Mouse (Mus musculus): Measurements from ENCODE around the gene Vmn1r18. TPM values are rescaled to one million over a fixed set of nuclear protein-coding genes. Genes with fewer than 3 reads are reported as not detected.
"Not testable (repeated sequence)": the region's sequence is repeated elsewhere in the genome, so short reads cannot be mapped to it uniquely, and the experiment has no call there.

Vmn1r18 gene
- polyA plus RNA-seq (2012; fragmentation: generic; extraction: Trizol) = not detected
- long read RNA-seq, experiment 1 = 0 reads
- long read RNA-seq, experiment 2 = 0 reads

- Histone ChIP-seq H3K79me3 (ENCODE audit: low read depth) (no peaks in the 10 kb centered on the region), H3K79me2 (ENCODE audit: control insufficient read depth, insufficient read depth) (no peaks in the 10 kb centered on the region)
- TF ChIP-seq CEBPB (IDR thresholded peaks at IDR 0.05; ENCODE audit: low read depth) (no peak), CTCF (IDR thresholded peaks at IDR 0.05; ENCODE audit: control insufficient read depth, insufficient read depth, insufficient read length) (no peak), FOSL1 (IDR thresholded peaks at IDR 0.05; ENCODE audit: insufficient read depth, low read length, poor library complexity, severe bottlenecking) (no peak), MYOD1 (IDR thresholded peaks at IDR 0.05; ENCODE audit: control insufficient read depth, insufficient read length, low read depth) (no peak), MYOG (IDR thresholded peaks at IDR 0.05; ENCODE audit: control insufficient read depth, extremely low read depth, insufficient read length) (no peak), USF1 (IDR thresholded peaks at IDR 0.05; ENCODE audit: low read depth) (no peak), MAX (IDR thresholded peaks at IDR 0.05) (no peak)
Measured at GRCm38 (mm10) chr6:57395683-57396082, at the start of gene Vmn1r18. TSS of gene Vmn1r18 (minus strand) at chr6:57395783.

DNA sequence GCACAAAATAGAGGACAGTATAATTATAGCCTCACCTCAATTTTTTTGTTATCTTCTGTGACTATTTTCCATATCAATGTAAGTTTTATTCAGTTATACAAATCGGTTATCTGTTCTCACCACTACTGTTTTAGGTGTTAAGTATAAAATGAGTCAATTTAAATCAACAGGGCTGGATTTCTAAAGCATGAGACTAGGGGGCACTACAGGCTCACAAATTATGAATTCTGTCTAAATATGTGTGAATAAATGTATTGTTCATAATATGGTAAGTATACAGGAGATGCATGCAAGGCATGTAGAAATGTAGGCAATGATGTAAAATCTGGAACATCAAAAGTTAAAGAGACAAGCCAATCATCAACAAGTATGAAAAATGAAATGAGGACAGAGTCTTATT, 35.6 kb upstream of the Vmn1r18 start:
- Histone ChIP-seq H3K79me2 (ENCODE audit: control insufficient read depth, insufficient read depth) (no peaks in the 10 kb centered on the region), H3K27me3 (ENCODE audit: control insufficient read depth, insufficient read depth, insufficient read length) (no peaks in the 10 kb centered on the region), H3ac (ENCODE audit: control insufficient read depth, insufficient read length, low read depth) (no peak overlapping the region), H3K79me3 (ENCODE audit: low read depth) (no peaks in the 10 kb centered on the region), H3K4me3 (ENCODE audit: insufficient read depth, poor library complexity, severe bottlenecking) (no peak overlapping the region), H3K36me3 (ENCODE audit: control insufficient read depth, insufficient read depth) (no peaks in the 10 kb centered on the region)
- TF ChIP-seq USF1 (IDR thresholded peaks at IDR 0.05; ENCODE audit: low read depth) = no peak
- no peak for TF ChIP-seq MYOD1 (IDR thresholded peaks at IDR 0.05; ENCODE audit: control insufficient read depth, insufficient read length, low read depth)
- TF ChIP-seq CEBPB (IDR thresholded peaks at IDR 0.05; ENCODE audit: low read depth) = no peak
- no peak for TF ChIP-seq FOSL1 (IDR thresholded peaks at IDR 0.05; ENCODE audit: insufficient read depth, low read length, poor library complexity, severe bottlenecking)
- TF ChIP-seq MAX (IDR thresholded peaks at IDR 0.05) = no peak
- no peak for TF ChIP-seq CTCF (IDR thresholded peaks at IDR 0.05; ENCODE audit: control insufficient read depth, insufficient read depth, insufficient read length)
- no peak for TF ChIP-seq MYOG (IDR thresholded peaks at IDR 0.05; ENCODE audit: control insufficient read depth, extremely low read depth, insufficient read length)

More at GRCm38 (mm10) chr6:57395683-57396082, at the start of gene Vmn1r18:
- H3K36me3 ChIP-seq (ENCODE audit: control insufficient read depth, insufficient read depth) = no peaks in the 10 kb centered on the region
- no peak within 1 kb of the TSS for H3K4me3 ChIP-seq (ENCODE audit: insufficient read depth, poor library complexity, severe bottlenecking)
- no peaks in the 10 kb centered on the region for H3K27me3 ChIP-seq (ENCODE audit: control insufficient read depth, insufficient read depth, insufficient read length)
- H3ac ChIP-seq (ENCODE audit: control insufficient read depth, insufficient read length, low read depth) = no peak within 1 kb of the TSS

DNA sequence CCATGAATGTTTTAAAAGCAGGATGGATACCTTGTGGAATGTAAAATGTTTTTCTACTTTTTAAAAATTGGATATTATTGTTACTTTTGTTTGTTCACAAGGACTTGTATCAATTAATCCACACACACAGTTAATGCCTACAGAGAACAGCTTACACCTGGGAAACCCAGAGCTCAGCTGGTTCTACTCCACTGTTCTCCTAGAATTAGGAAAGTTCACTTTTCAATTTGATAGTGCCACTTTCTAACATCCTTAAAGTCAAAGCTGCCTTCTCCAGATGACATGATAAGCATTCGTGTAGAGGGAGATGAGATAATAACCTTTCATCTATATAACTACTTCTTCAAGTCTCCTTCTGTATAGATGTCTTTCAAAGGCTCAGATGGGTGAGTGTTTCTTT, 33.0 kb upstream of the Vmn1r18 start, which contains the start of gene Vmn1r20:
Gene Vmn1r20, plus strand, starts transcription at position 301 of the 400 bp plus-strand sequence.
- Histone ChIP-seq H3K36me3 (ENCODE audit: control insufficient read depth, insufficient read depth) (no peaks in the 10 kb centered on the region), H3ac (ENCODE audit: control insufficient read depth, insufficient read length, low read depth) (no peak within 1 kb of the TSS), H3K4me3 (ENCODE audit: insufficient read depth, poor library complexity, severe bottlenecking) (no peak within 1 kb of the TSS), H3K27me3 (ENCODE audit: control insufficient read depth, insufficient read depth, insufficient read length) (no peaks in the 10 kb centered on the region), H3K79me3 (ENCODE audit: low read depth) (no peaks in the 10 kb centered on the region), H3K79me2 (ENCODE audit: control insufficient read depth, insufficient read depth) (no peaks in the 10 kb centered on the region)
- no peak for TF ChIP-seq FOSL1 (IDR thresholded peaks at IDR 0.05; ENCODE audit: insufficient read depth, low read length, poor library complexity, severe bottlenecking)

DNA sequence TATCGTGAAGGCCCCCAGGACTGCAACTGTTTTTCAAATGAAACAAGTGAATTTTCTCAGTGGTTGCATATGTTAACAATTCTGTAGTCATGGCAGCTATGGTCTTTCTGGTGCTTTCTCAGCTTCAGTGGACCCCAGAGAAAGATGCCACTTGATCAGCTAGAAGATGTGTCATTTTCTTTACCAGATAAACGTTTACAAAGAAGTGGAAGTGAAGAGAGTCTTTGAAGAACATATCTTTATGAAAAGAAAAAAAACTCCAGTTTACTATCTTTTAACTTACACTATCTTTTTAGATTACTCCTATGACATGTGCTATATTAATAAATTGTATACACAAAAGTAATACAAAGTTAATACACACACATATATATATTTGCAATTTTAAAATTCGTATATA, 7.9 kb upstream of the Vmn1r18 start, which contains the start of gene Vmn1r19:
Gene Vmn1r19, plus strand, starts transcription at position 301 of the 400 bp plus-strand sequence.
- H3K27me3 ChIP-seq (ENCODE audit: control insufficient read depth, insufficient read depth, insufficient read length); H3K79me3 ChIP-seq (ENCODE audit: low read depth); H3K36me3 ChIP-seq (ENCODE audit: control insufficient read depth, insufficient read depth); H3K79me2 ChIP-seq (ENCODE audit: control insufficient read depth, insufficient read depth); H3K4me3 ChIP-seq (ENCODE audit: insufficient read depth, poor library complexity, severe bottlenecking); H3ac ChIP-seq (ENCODE audit: control insufficient read depth, insufficient read length, low read depth): not testable (repeated sequence)

- TF ChIP-seq MYOD1 (IDR thresholded peaks at IDR 0.05; ENCODE audit: control insufficient read depth, insufficient read length, low read depth) (no peak), MYOG (IDR thresholded peaks at IDR 0.05; ENCODE audit: control insufficient read depth, extremely low read depth, insufficient read length) (no peak), CEBPB (IDR thresholded peaks at IDR 0.05; ENCODE audit: low read depth) (no peak), FOSL1 (IDR thresholded peaks at IDR 0.05; ENCODE audit: insufficient read depth, low read length, poor library complexity, severe bottlenecking) (no peak)
- no peaks in the 10 kb centered on the region for H3K79me2 ChIP-seq (ENCODE audit: control insufficient read depth, insufficient read depth)
- H3K79me3 ChIP-seq (ENCODE audit: low read depth) = no peaks in the 10 kb centered on the region
- no peaks in the 10 kb centered on the region for H3K27me3 ChIP-seq (ENCODE audit: control insufficient read depth, insufficient read depth, insufficient read length)
- no peak overlapping the region for H3K4me3 ChIP-seq (ENCODE audit: insufficient read depth, poor library complexity, severe bottlenecking)
- no peak overlapping the region for H3ac ChIP-seq (ENCODE audit: control insufficient read depth, insufficient read length, low read depth)
- no peaks in the 10 kb centered on the region for H3K36me3 ChIP-seq (ENCODE audit: control insufficient read depth, insufficient read depth)
Measured at GRCm38 (mm10) chr6:57367496-57367895, 28.1 kb downstream of the Vmn1r18 start.

DNA sequence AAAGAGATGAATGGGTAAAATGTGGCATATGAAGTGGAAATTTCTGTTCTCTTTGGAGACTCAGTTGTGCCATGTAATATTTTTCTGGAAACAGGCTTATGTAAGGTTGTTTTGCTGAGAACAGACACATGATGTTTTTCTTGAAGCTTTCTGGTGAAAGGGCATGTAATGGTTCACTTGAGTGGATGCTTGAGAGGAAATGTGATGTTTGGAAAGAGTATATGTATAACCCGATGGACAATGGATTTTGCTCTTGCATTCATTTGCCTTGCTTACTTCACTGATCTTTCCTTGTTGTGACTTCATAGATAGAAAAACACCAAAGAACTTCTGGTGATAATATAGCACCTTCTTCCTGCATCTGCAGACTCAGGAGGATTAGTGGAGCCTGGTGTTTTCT, 29.7 kb downstream of the Vmn1r18 start:
- H3K79me3 ChIP-seq (ENCODE audit: low read depth); H3ac ChIP-seq (ENCODE audit: control insufficient read depth, insufficient read length, low read depth); H3K27me3 ChIP-seq (ENCODE audit: control insufficient read depth, insufficient read depth, insufficient read length); H3K79me2 ChIP-seq (ENCODE audit: control insufficient read depth, insufficient read depth); H3K36me3 ChIP-seq (ENCODE audit: control insufficient read depth, insufficient read depth); H3K4me3 ChIP-seq (ENCODE audit: insufficient read depth, poor library complexity, severe bottlenecking): not testable (repeated sequence)

- H3K36me3 ChIP-seq (ENCODE audit: control insufficient read depth, insufficient read depth) = no peaks in the 10 kb centered on the region
- H3ac ChIP-seq (ENCODE audit: control insufficient read depth, insufficient read length, low read depth) = no peak within 1 kb of the TSS
- no peaks in the 10 kb centered on the region for H3K79me3 ChIP-seq (ENCODE audit: low read depth)
- H3K27me3 ChIP-seq (ENCODE audit: control insufficient read depth, insufficient read depth, insufficient read length) = no peaks in the 10 kb centered on the region
- H3K79me2 ChIP-seq (ENCODE audit: control insufficient read depth, insufficient read depth) = no peaks in the 10 kb centered on the region
- no peak for TF ChIP-seq MAX (IDR thresholded peaks at IDR 0.05)
- no peak for TF ChIP-seq USF1 (IDR thresholded peaks at IDR 0.05; ENCODE audit: low read depth)
- no peak for TF ChIP-seq CEBPB (IDR thresholded peaks at IDR 0.05; ENCODE audit: low read depth)
- TF ChIP-seq MYOD1 (IDR thresholded peaks at IDR 0.05; ENCODE audit: control insufficient read depth, insufficient read length, low read depth) = no peak
- no peak for TF ChIP-seq CTCF (IDR thresholded peaks at IDR 0.05; ENCODE audit: control insufficient read depth, insufficient read depth, insufficient read length)
- TF ChIP-seq FOSL1 (IDR thresholded peaks at IDR 0.05; ENCODE audit: insufficient read depth, low read length, poor library complexity, severe bottlenecking) = no peak
- no peak for TF ChIP-seq MYOG (IDR thresholded peaks at IDR 0.05; ENCODE audit: control insufficient read depth, extremely low read depth, insufficient read length)
- no peak within 1 kb of the TSS for H3K4me3 ChIP-seq (ENCODE audit: insufficient read depth, poor library complexity, severe bottlenecking)
Measured at GRCm38 (mm10) chr6:57363627-57364026, 32.0 kb downstream of the Vmn1r18 start, which contains the start of gene Vmn1r17. TSS of gene Vmn1r17 (minus strand) at chr6:57363727.
